Mouse (Mus musculus) thymus, postnatal 0 days (tissue): ENCODE measurements around the gene Cadm2. TPM values are rescaled to one million over a fixed set of nuclear protein-coding genes. Genes with fewer than 3 reads are reported as not detected.
A peak's percentile ranks its signal among the peaks of the same experiment; 100 is the strongest.

Experiments used
- DNase-seq: peaks from one replicate; pipeline ENCODE4 v3.0.0-alpha.2; 2015; ENCODE audit warnings: low spot score
- polyA plus RNA-seq: library from polyadenylated mRNA; unstranded; fragments of >200 nt; fragmentation: Nextera tagmentation; extraction: Ambion mirVana; gene quantifications from 2 replicates; pipeline ENCODE4 v1.2.1, GENCODE M21; 2015

Cadm2 gene
- 0.21 and 0.56 TPM in 2 replicates for polyA plus RNA-seq

- DNase-seq = peak; percentile 58
These were observed at the start of gene Cadm2 for GRCm38 (mm10) chr16:67620826-67621505. Cadm2 (minus strand) TSS chr16:67620908.

- no peak for DNase-seq
These were observed 26.2 kb upstream of the Cadm2 start for GRCm38 (mm10) chr16:67646930-67647329.

- DNase-seq = no peak
These were observed 22.9 kb upstream of the Cadm2 start for GRCm38 (mm10) chr16:67643651-67644050.

- no peak for DNase-seq
These were observed 564 bp downstream of the Cadm2 start for GRCm38 (mm10) chr16:67619906-67620781.

- DNase-seq = no peak
These were observed 1.3 kb downstream of the Cadm2 start for GRCm38 (mm10) chr16:67619416-67619815.

GRCm38 (mm10) chr16:67618817-67619216, 1.9 kb downstream of the Cadm2 start:
- DNase-seq = no peak

- DNase-seq = no peak
These were observed 2.9 kb downstream of the Cadm2 start for GRCm38 (mm10) chr16:67617811-67618210.

- no peak for DNase-seq
These were observed 3.5 kb downstream of the Cadm2 start for GRCm38 (mm10) chr16:67617256-67617655.

- no peak for DNase-seq
These were observed 6.8 kb downstream of the Cadm2 start for GRCm38 (mm10) chr16:67613876-67614275.

GRCm38 (mm10) chr16:67610904-67611681, 9.6 kb downstream of the Cadm2 start:
- no peak for DNase-seq

- DNase-seq = no peak
These were observed 11.6 kb downstream of the Cadm2 start for GRCm38 (mm10) chr16:67609116-67609515.

- no peak for DNase-seq
These were observed 12.2 kb downstream of the Cadm2 start for GRCm38 (mm10) chr16:67608499-67608898.

- DNase-seq = no peak
These were observed 15.0 kb downstream of the Cadm2 start for GRCm38 (mm10) chr16:67605661-67606060.

- no peak for DNase-seq
These were observed 20.7 kb downstream of the Cadm2 start for GRCm38 (mm10) chr16:67599981-67600380.

GRCm38 (mm10) chr16:67598841-67599240, 21.9 kb downstream of the Cadm2 start:
- no peak for DNase-seq

- no peak for DNase-seq
These were observed 29.7 kb downstream of the Cadm2 start for GRCm38 (mm10) chr16:67591015-67591414.

- DNase-seq = no peak
These were observed 41.7 kb downstream of the Cadm2 start for GRCm38 (mm10) chr16:67578842-67579517.

GRCm38 (mm10) chr16:67575557-67575956, 45.2 kb downstream of the Cadm2 start:
- DNase-seq = no peak

GRCm38 (mm10) chr16:67526992-67527391, 93.7 kb downstream of the Cadm2 start:
- no peak for DNase-seq

GRCm38 (mm10) chr16:67524878-67525277, 95.8 kb downstream of the Cadm2 start:
- no peak for DNase-seq

- DNase-seq = no peak
These were observed 102.4 kb downstream of the Cadm2 start for GRCm38 (mm10) chr16:67518311-67518710.
